Mouse (Mus musculus) MEL-GATA-1-ER (cell line): Measurements from ENCODE around the gene Ugt1a6a.
"Not testable (repeated sequence)": the region's sequence is repeated elsewhere in the genome, so short reads cannot be mapped to it uniquely, and the experiment has no call there.

Source experiments
- DNase-seq: peaks from one replicate; pipeline ENCODE4 v3.0.0-alpha.2; 2012; ENCODE audit warnings: low read depth; ENCODE audit errors: extremely low read depth

The Ugt1a6a gene

GRCm38 (mm10) chr1:88134457-88135011 is at the start of gene Ugt1a6a:
Ugt1a6a (plus strand) TSS chr1:88134809.
- not testable (repeated sequence) for DNase-seq

- no peak for DNase-seq
These were observed 48.5 kb upstream of the Ugt1a6a start for GRCm38 (mm10) chr1:88086125-88086524.

GRCm38 (mm10) chr1:88087513-88087912 is 47.1 kb upstream of the Ugt1a6a start, which contains the start of gene Ugt1a8:
Ugt1a8 (plus strand) TSS chr1:88087813.
- DNase-seq: no peak

- DNase-seq: no peak
These were observed 42.3 kb upstream of the Ugt1a6a start for GRCm38 (mm10) chr1:88092341-88092740.

GRCm38 (mm10) chr1:88094270-88094676 is 40.3 kb upstream of the Ugt1a6a start:
- DNase-seq: peak; percentile 2

GRCm38 (mm10) chr1:88094941-88095492 is 39.6 kb upstream of the Ugt1a6a start, which contains the start of gene Ugt1a7c:
Ugt1a7c (plus strand) TSS chr1:88095062.
- DNase-seq: peak; percentile 26

- DNase-seq: not testable (repeated sequence)
These were observed 36.1 kb upstream of the Ugt1a6a start for GRCm38 (mm10) chr1:88098546-88098945.

- DNase-seq: not testable (repeated sequence)
These were observed 34.9 kb upstream of the Ugt1a6a start for GRCm38 (mm10) chr1:88099691-88100090.

- DNase-seq: not testable (repeated sequence)
These were observed 31.6 kb upstream of the Ugt1a6a start, which contains the start of gene Ugt1a6b for GRCm38 (mm10) chr1:88103019-88103418. Ugt1a6b (plus strand) TSS chr1:88103252.

GRCm38 (mm10) chr1:88103697-88104468 is 30.7 kb upstream of the Ugt1a6a start:
- not testable (repeated sequence) for DNase-seq

- DNase-seq: no peak
These were observed 29.8 kb upstream of the Ugt1a6a start for GRCm38 (mm10) chr1:88104667-88105430.

- no peak for DNase-seq
These were observed 29.0 kb upstream of the Ugt1a6a start for GRCm38 (mm10) chr1:88105656-88106055.

- not testable (repeated sequence) for DNase-seq
These were observed 25.5 kb upstream of the Ugt1a6a start for GRCm38 (mm10) chr1:88109027-88109557.

GRCm38 (mm10) chr1:88109604-88110003 is 25.0 kb upstream of the Ugt1a6a start:
- DNase-seq: not testable (repeated sequence)

- DNase-seq: not testable (repeated sequence)
These were observed 21.8 kb upstream of the Ugt1a6a start for GRCm38 (mm10) chr1:88112769-88113168.

GRCm38 (mm10) chr1:88120550-88120949 is 14.1 kb upstream of the Ugt1a6a start:
- not testable (repeated sequence) for DNase-seq

- DNase-seq: not testable (repeated sequence)
These were observed 13.1 kb upstream of the Ugt1a6a start for GRCm38 (mm10) chr1:88121521-88121920.

- not testable (repeated sequence) for DNase-seq
These were observed 8.7 kb upstream of the Ugt1a6a start for GRCm38 (mm10) chr1:88125827-88126360.

GRCm38 (mm10) chr1:88129091-88129490 is 5.5 kb upstream of the Ugt1a6a start:
- DNase-seq: not testable (repeated sequence)

- DNase-seq: not testable (repeated sequence)
These were observed 4.4 kb upstream of the Ugt1a6a start for GRCm38 (mm10) chr1:88130223-88130622.
